Mouse (Mus musculus): ENCODE data around the gene Zic3.

The Zic3 gene

DNA sequence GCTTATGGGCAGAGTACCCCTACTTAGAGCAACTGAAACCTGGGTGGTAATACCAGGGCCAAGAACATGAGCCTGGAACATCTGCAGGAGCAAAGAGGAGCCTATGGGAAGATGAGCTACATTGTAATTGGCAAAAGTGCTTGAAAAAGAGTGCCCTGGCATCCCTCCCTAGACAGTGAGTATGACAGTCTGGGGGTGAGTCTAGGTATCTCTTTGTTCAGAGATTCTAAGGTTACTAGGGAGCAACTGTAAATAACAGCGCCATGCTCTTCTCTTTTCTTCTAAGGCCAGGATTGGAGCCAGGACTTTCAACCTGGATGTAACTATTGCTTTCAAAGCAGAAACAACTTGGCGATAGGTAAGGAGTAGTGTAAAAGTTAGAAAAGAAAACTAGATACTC lies at the start of gene Zic3:
Gene Zic3, plus strand, starts transcription at position 301 of the 400 bp plus-strand sequence.
- DNase-seq (ENCODE audit: low spot score) = no peak

DNA sequence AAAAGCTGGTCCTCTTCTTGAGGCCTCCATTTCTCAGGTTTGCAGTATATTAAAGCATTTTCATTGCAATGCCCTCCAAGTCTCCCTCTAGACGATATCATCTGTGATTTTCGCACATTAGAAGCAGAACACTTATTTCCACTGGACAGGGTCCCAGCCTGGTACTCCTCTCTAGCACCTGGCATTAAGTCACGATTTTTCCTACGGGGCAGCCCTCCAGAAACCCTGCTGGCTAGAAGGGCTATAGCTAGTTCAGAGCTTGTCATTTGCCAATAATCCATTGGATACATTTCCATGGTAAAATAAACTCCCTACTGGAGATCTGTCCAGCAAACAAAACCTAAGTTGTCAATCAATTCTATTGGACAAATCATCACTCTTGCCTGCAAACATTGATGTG lies 40.1 kb upstream of the Zic3 start:
- DNase-seq (ENCODE audit: low spot score) = no peak

- DNase-seq (ENCODE audit: low spot score) = no peak
Measured at GRCm38 (mm10) chrX:57987455-57988109, 34.9 kb upstream of the Zic3 start.

DNA sequence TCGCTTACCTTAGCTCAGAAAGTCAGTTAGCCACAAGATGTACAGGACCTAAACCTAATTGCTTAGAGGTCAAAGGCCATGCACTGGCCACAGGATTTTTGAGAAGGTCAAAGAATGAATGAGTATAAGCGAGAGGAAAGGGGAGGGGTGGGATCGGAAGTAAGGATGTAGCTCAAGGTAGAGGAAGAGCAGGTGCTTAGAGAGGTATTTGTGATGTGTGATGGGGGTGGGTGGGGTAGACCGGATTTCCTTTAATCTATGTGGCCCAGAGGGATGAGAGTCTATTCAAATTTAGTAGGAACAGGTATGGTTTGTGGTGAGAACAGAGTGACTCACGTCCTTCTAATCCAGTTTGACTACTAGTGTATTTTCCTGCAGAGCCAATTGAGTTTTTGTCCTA lies 9.1 kb upstream of the Zic3 start:
- no peak for DNase-seq (ENCODE audit: low spot score)

DNA sequence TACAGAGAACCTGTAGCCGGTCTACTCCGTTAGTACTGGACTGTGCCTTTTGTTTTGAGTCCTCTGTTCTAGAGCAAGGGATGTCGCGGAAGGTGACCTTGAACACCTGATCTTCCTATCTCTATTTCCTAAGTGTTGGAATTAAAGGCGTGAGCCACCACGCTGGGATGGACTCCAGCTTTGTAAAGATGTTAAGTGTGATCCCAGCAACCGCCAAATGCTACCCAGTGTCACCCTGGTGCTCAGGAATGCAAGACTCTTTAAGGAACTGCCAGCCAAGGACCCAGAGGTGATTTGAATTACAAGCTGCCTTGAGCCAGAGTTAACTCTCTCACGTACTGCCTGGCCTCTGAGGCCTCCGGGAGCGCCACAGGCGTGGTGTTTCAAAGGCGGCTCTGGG lies 8.4 kb upstream of the Zic3 start:
- no peak for DNase-seq (ENCODE audit: low spot score)

DNA sequence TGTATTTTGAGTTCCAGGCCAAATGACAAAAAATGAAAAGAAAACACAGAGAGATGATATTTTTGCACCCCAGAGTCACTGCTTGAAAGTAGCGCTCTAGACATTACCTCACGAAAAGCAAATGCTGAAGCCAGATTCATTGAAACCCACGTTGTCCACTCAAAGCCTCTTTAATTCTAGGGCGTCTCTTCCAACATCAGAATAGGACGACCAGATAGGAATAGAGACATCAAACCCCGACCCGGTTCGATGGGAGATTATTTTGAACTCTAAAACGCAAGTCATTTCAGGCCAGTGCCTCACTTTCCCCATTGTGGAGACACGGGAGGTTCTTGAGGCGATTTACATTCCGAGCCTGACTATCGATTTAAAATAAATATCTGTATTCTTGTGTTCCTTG lies 7.7 kb upstream of the Zic3 start:
- DNase-seq (ENCODE audit: low spot score) = no peak

DNA sequence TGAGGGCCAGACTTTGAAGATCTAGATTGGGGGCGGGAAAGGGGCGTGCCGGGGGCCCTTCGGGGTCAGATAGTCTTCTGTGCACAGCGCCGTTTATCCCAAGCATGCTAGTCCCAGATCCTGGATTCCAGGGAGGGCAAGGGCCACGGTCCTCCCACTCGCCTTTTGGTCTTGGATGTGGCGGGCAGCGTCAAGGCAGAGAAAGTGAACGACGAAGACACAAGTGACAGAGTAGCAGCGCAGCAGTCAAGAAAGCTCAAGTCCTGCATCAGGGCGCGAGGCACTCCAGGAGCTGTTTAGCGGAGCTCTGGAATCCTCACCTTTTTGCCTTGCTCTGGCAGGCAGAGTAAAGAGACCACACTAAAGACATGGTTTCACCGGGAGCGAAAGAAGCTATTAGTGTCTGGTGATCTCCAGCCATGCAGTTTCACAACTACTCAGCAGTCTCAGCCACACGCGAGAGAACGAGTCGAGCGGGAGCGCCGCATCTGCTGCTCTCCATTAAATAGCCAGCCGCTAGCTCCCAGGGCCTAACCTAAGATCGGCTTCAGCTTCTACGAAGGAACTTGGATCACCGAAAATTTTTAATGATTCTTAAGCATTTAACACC lies 7.1 kb upstream of the Zic3 start:
- DNase-seq (ENCODE audit: low spot score) = no peak

GRCm38 (mm10) chrX:58018720-58019119 lies 3.8 kb upstream of the Zic3 start:
- DNase-seq (ENCODE audit: low spot score) = no peak

DNA sequence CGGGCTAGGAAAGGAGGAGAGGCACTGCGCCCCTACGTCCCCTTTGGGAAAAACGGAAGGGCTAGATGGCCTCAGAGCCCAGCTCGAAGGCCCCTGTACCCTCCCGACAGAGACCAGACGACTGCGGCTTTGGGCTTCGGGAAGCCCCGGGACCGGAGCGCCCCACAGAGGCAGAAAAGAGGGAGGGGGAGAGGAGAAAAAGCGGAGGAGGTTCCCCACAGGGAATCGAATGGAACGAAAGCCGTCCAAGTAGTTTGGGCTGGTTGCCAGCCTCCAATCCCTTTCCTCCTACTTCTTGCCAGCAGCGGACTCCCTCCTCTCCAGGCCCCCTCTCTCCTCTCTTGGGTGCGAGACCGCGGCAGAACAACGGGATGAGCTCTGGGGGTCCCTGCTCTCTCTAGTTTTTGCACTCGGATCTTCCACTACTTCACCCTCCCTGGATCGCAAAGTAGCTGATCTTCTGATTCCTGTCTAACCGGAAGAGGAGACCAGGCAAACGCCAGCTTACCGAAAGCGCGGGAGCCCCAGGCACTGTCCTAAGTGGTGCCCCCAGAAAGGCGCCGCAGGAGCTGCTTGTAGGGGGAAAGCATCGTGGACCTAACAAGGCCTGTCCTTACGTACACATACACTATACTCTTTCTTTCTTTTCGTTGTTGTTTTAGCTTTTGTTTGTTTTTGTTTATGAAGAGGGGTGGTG lies 3.1 kb upstream of the Zic3 start:
- DNase-seq (ENCODE audit: low spot score) = no peak

DNA sequence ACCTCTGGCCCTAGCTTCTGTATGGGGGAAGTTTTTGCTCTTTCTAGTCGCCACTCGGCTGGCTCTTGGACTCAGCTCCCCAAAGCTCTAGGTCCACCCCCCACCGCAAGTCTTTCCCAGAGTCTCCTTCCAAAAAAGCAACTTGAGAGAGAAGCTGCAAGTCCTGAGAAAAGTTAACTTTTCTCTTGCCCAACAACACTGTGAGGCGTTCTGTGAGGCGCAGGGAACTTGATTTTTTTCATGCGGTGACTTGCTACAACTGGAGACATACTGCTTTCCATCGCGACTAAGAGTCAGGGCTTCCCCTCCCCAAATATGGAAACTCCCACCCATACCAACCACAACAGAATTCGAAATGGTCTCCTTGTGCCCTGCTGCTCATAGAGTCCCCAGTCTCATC lies 5.1 kb downstream of the Zic3 start:
- DNase-seq (ENCODE audit: low spot score) = no peak

DNA sequence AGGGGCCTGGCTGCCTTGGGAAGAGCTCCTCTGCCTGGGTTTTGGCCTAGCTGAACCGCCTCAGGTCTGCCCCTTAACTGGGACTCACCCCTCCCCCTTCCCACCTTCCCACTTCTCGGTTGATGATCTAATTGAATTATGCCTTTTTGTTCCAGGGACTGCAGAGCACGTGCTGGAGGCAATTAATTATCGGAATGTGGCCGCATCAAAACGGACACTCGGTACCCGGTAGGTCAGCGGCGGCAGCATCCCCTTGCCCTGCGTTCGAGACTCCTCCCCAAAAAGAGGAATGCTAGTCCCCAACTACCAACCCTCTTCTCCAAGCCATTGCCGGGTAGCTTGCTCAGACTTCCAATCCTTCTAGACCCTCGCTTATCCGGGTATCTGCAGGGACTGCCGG lies 5.6 kb downstream of the Zic3 start:
- no peak for DNase-seq (ENCODE audit: low spot score)

- DNase-seq (ENCODE audit: low spot score) = no peak
Measured at GRCm38 (mm10) chrX:58028858-58029257, 6.4 kb downstream of the Zic3 start.

DNA sequence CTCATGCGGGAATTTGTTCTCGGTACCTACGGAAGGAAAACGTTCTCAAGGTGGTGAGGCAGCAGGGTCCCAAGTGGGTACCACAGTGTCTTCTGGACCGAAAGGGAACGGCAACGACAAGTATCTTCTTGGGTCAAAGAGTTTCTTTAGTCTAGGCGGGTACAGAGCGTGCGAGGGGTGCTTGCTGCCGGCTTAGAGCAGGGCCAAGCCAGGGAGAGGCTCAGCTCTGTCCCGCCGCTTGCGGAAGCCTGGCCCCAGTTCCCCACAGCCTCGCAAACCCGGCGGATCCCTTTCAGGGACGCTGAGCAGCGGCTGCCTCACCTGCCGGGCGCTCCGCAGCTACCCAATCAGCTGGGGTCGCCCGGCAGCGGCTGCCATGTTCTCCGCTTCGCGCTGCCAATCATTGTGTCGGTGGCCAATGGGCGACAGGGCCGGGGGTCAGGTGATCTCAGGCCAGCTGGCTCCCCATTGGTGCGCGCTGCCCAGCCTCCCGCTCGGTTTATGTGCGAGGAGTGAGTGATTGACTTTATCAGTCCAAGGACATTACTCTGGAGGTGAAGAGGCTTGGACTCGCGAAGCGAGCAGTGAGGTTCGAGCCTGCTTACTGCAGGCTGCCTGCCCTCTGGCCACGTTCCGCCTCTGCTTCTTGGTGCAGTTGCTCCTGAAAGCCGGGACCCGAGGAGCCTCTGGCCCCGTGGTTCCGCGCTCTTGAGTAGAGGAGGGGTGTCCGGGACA lies 7.8 kb downstream of the Zic3 start:
- no peak for DNase-seq (ENCODE audit: low spot score)

DNA sequence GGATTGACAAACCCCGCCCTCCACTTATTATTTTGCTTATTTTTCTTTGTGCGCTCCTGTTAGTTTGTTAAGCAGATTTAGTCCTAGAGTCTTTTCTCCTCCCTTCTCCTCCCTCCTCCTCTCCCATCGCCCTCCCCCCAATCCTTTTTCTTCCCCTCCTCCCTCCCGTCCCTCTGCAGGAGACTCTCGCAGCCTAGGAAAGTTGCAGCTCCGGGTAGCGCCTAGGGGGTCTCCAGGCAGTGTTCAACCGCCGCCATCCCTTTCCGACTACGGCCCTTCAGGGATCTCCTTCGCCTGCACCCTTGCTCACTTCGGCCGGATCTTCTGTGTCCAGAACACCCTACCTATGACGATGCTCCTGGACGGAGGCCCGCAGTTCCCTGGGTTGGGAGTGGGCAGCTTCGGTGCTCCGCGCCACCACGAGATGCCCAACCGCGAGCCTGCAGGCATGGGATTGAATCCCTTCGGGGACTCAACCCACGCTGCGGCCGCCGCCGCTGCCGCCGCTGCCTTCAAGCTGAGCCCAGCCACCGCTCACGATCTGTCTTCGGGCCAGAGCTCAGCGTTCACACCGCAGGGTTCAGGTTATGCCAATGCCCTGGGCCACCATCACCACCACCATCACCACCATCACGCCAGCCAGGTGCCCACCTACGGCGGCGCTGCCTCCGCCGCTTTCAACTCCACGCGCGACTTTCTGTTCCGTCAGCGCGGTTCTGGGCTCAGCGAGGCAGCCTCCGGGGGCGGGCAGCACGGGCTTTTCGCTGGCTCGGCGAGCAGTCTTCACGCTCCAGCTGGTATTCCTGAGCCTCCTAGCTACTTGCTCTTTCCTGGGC lies 8.6 kb downstream of the Zic3 start:
- no peak for DNase-seq (ENCODE audit: low spot score)

DNA sequence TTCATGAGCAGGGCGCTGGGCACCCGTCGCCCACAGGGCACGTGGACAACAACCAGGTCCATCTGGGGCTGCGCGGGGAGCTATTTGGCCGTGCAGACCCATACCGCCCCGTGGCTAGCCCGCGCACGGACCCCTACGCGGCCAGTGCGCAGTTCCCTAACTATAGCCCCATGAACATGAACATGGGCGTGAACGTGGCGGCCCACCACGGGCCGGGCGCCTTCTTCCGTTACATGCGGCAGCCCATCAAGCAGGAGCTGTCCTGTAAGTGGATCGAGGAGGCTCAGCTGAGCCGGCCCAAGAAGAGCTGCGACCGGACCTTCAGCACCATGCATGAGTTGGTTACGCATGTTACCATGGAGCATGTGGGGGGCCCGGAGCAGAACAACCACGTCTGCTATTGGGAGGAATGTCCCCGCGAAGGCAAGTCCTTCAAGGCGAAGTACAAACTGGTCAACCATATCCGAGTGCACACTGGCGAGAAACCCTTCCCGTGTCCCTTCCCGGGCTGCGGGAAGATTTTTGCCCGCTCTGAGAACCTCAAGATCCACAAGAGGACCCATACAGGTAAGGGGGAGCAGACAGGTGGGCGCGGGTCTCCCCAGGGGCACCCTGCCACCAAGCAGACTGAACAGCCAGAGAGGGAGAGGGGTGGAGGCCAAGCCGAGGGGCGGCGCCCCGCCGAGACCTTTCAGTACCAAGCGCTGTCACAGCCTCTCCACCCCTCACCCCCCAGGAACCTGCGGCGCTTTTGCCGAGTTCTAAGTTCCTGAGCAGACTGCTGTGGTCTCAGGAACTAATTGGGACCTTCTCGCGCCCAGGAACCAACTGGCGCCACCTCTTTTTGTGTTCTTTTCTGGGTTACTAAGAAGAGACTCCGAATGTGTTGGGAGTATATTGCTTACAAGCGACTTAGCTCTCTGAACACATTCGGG lies 9.4 kb downstream of the Zic3 start:
- no peak for DNase-seq (ENCODE audit: low spot score)

GRCm38 (mm10) chrX:58032622-58033021 lies 10.1 kb downstream of the Zic3 start:
- no peak for DNase-seq (ENCODE audit: low spot score)

GRCm38 (mm10) chrX:58033521-58033920 lies 11.0 kb downstream of the Zic3 start:
- DNase-seq (ENCODE audit: low spot score) = no peak

DNA sequence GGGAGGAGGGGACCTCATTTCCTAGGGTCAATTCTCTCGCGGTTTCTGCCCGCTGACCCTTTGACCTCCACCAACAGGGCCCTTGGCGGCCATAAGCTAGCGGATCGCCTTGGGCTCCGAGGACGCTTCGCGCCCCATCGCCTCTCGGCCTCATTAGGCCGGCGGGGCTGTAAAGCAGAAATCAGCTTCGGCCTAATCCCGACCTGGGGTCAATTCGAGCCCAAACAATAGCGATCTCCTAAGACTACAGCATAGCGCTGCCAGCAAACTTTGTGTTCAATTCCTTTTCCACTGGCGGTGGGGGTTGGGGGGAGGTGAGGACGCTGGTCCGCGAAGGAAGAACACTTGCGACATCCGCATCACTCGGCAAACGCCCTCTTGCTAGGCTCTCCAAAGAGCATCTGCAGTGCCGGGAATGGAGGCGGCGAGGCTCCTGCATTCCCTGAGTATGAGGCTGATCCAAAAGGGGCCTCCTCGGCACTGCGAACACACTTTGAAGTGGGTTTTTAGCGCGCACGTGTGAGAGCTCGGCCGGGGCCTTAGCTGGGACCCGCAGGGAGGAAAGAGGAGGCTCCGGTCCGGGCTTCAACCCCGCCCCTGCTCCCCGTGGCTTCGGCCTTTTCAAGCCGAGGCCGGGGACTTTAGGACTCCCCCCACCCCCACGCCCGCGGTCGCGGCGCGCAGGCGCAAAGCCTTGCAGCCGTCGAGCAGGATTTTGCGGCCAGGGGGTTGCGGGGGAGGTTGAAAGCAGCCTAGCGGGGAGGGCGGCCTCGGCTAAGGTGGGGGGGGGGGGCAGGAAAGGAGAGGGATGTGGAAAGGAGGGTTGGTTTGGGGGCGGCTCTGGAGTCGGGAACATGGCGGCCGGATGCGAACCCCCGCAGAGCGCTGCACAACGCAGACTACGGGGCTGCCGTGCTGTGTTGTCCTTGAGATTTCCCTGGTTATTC lies 15.8 kb downstream of the Zic3 start:
- no peak for DNase-seq (ENCODE audit: low spot score)

DNA sequence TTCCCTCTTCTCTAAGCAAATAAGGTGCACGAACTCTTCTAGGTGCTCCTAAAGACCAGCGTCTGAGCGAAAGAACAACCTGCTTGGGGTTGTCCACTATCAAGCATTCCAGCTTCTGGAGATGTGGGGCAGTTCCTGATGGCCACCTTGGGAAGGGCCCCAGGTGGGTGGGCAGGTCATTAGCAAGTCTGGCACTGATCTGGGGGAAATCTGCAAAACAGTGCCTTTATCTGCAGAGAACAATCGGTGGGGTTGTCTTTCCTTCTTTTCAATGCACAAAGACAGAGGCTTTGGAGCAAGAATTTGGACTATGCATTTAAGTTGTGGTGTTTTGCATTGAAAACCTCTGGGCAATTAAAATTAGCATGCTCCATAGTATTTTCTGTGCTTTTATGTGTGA lies 17.2 kb downstream of the Zic3 start:
- no peak for DNase-seq (ENCODE audit: low spot score)

- no peak for DNase-seq (ENCODE audit: low spot score)
Measured at GRCm38 (mm10) chrX:58041865-58042264, 19.4 kb downstream of the Zic3 start.

All from lung, postnatal 25 days (tissue).